ENCODE assay signal across 8 mouse cellular contexts in genomic region chr6:30357561-30358177, GRCm38 (mm10). TPM values are rescaled to one million over a fixed set of nuclear protein-coding genes. Genes with fewer than 3 reads are reported as not detected.
DNase-seq lines count a peak whose midpoint lies in the region; ATAC-seq lines count a peak whose summit lies in the region.

No protein-coding gene starts in this region.

- peak; percentile 56 for DNase-seq in MEL-GATA-1-ER (ENCODE audit: extremely low read depth, low read depth)
- peak; percentile 71 for DNase-seq in c-Kit-positive CD71-positive TER-119-negative erythroid progenitor cells, embryonic 14.5 days (ENCODE audit: low read depth)
- DNase-seq in forebrain, embryonic 14.5 days (ENCODE audit: low spot score): peak; percentile 91
- DNase-seq in hindbrain, embryonic 10.5 days (ENCODE audit: low spot score): peak; percentile 79
- DNase-seq in layer of hippocampus, postnatal 36 days: peak; percentile 52 to 76
- peak; percentile 63 to 84 for DNase-seq in lung, postnatal 4 days
- peak; percentile 82 to 88 for DNase-seq in right cerebral cortex, postnatal 10 days (ENCODE audit: low spot score in 2 of 2)
- DNase-seq in yolk sac, embryonic 10.5 days (ENCODE audit: low spot score): peak; percentile 67

- no peaks in the 10 kb centered on the region for H3K27me3 ChIP-seq in forebrain, embryonic 14.5 days (replicated peaks; ENCODE audit: control insufficient read depth, insufficient read depth, low read length)
- no peaks in the 10 kb centered on the region for H3K27me3 ChIP-seq in hindbrain, embryonic 10.5 days (ENCODE audit: insufficient read depth, poor library complexity, severe bottlenecking)

- peak; percentile 79 for ATAC-seq in forebrain, embryonic 14.5 days

- no peaks in the 10 kb centered on the region for H3K36me3 ChIP-seq in forebrain, embryonic 14.5 days (ENCODE audit: control insufficient read depth, insufficient read depth, low read length)
- H3K36me3 ChIP-seq in hindbrain, embryonic 10.5 days: peaks cover 4% of the 10 kb centered on the region; the same call in 1 of the 2 replicates

- no peak overlapping the region for H3K4me2 ChIP-seq in forebrain, embryonic 14.5 days (ENCODE audit: low read length)

- no peak overlapping the region for H3K27ac ChIP-seq in forebrain, embryonic 14.5 days (ENCODE audit: low read depth, low read length)
- H3K27ac ChIP-seq in hindbrain, embryonic 10.5 days: no peak overlapping the region

- no peak overlapping the region for H3K9ac ChIP-seq in forebrain, embryonic 14.5 days (ENCODE audit: low read length)

- no peaks in the 10 kb centered on the region for H3K4me1 ChIP-seq in forebrain, embryonic 14.5 days (ENCODE audit: control insufficient read depth, insufficient read depth, low read length)
- peaks cover 8% of the 10 kb centered on the region for H3K4me1 ChIP-seq in hindbrain, embryonic 10.5 days (replicated peaks)

- WGBS in forebrain, embryonic 14.5 days: 24% methylated on average over 9 of the region's 9 CpGs
- 25% methylated on average over 9 of the region's 9 CpGs for WGBS in hindbrain, embryonic 10.5 days

- no peaks in the 10 kb centered on the region for H3K9me3 ChIP-seq in forebrain, embryonic 14.5 days (replicated peaks; ENCODE audit: control insufficient read depth, low read length)
- no peaks in the 10 kb centered on the region for H3K9me3 ChIP-seq in hindbrain, embryonic 10.5 days

- no peak overlapping the region for H3K4me3 ChIP-seq in forebrain, embryonic 14.5 days (ENCODE audit: low read depth, low read length)
- no peak overlapping the region for H3K4me3 ChIP-seq in hindbrain, embryonic 10.5 days

RNA-seq across cellular contexts. Expression of gene Zc3hc1, which starts 33.2 kb away (rescaled TPM):
- polyA plus RNA-seq in forebrain, embryonic 14.5 days (2014; fragmentation: Nextera tagmentation; extraction: Ambion mirVana): 79.2 and 82.8 TPM in 2 replicates
- polyA plus RNA-seq in hindbrain, embryonic 10.5 days (2016; fragmentation: Nextera tagmentation; extraction: Ambion mirVana): 74.9 and 76.1 TPM in 2 replicates
- total RNA-seq in layer of hippocampus, postnatal 36 days (2021): 10 to 100 TPM; 24.5 to 27.9 TPM

RNA-seq across cellular contexts. Expression of gene Klhdc10, which starts 44.0 kb away (rescaled TPM):
- 35.2 and 41.1 TPM in 2 replicates for polyA plus RNA-seq in forebrain, embryonic 14.5 days (2014; fragmentation: Nextera tagmentation; extraction: Ambion mirVana)
- 26.1 and 29.2 TPM in 2 replicates for polyA plus RNA-seq in hindbrain, embryonic 10.5 days (2016; fragmentation: Nextera tagmentation; extraction: Ambion mirVana)
- 10 to 100 TPM; 95.9 to 97.0 TPM for total RNA-seq in layer of hippocampus, postnatal 36 days (2021)

RNA-seq across cellular contexts. Expression of gene Ube2h, which starts 53.3 kb away (rescaled TPM):
- polyA plus RNA-seq in forebrain, embryonic 14.5 days (2014; fragmentation: Nextera tagmentation; extraction: Ambion mirVana): 57.3 and 71.4 TPM in 2 replicates
- 29.6 and 34.2 TPM in 2 replicates for polyA plus RNA-seq in hindbrain, embryonic 10.5 days (2016; fragmentation: Nextera tagmentation; extraction: Ambion mirVana)
- total RNA-seq in layer of hippocampus, postnatal 36 days (2021): 10 to 100 TPM; 88.1 to 93.9 TPM
